Mouse (Mus musculus): ENCODE data around the gene Ror2. TPM values are rescaled to one million over a fixed set of nuclear protein-coding genes. Genes with fewer than 3 reads are reported as not detected.

The Ror2 gene
- polyA plus RNA-seq, 1 experiment from 2014 or later, result 3.0 TPM

GRCm38 (mm10) chr13:53267155-53267554 is 18.8 kb downstream of the Ror2 start:
- no peaks in the 10 kb centered on the region for H3K27me3 ChIP-seq (replicated peaks; ENCODE audit: control insufficient read depth, insufficient read depth, low read length)
- no peaks in the 10 kb centered on the region for H3K9me3 ChIP-seq (ENCODE audit: control insufficient read depth, low read length)
- H3K4me1 ChIP-seq (replicated peaks; ENCODE audit: control insufficient read depth, insufficient read depth, low read length), result peaks cover 14% of the 10 kb centered on the region
- H3K36me3 ChIP-seq (ENCODE audit: control insufficient read depth, insufficient read depth), result no peaks in the 10 kb centered on the region
- no peak overlapping the region for H3K9ac ChIP-seq (replicated peaks; ENCODE audit: low read depth, low read length)
- no peak overlapping the region for H3K4me2 ChIP-seq (ENCODE audit: low read length)
- H3K27ac ChIP-seq (ENCODE audit: low read length), result no peak overlapping the region
- ATAC-seq, result no peak
- WGBS, result 78% methylated on average over 4 of the region's 4 CpGs
- no peak overlapping the region for H3K4me3 ChIP-seq (replicated peaks; ENCODE audit: low read length)

GRCm38 (mm10) chr13:53266543-53266951 is 19.4 kb downstream of the Ror2 start:
- ATAC-seq, result no peak
- WGBS, result 63% methylated on average over 8 of the region's 8 CpGs

GRCm38 (mm10) chr13:53264896-53265295 is 21.0 kb downstream of the Ror2 start:
- 82% methylated on average over 4 of the region's 4 CpGs for WGBS
- H3K27ac ChIP-seq (ENCODE audit: low read length), result no peak overlapping the region
- H3K4me3 ChIP-seq (replicated peaks; ENCODE audit: low read length), result no peak overlapping the region
- no peaks in the 10 kb centered on the region for H3K27me3 ChIP-seq (replicated peaks; ENCODE audit: control insufficient read depth, insufficient read depth, low read length)
- no peak overlapping the region for H3K9ac ChIP-seq (replicated peaks; ENCODE audit: low read depth, low read length)
- no peaks in the 10 kb centered on the region for H3K9me3 ChIP-seq (ENCODE audit: control insufficient read depth, low read length)
- no peak for ATAC-seq
- no peak overlapping the region for H3K4me2 ChIP-seq (ENCODE audit: low read length)
- peaks cover 14% of the 10 kb centered on the region for H3K4me1 ChIP-seq (replicated peaks; ENCODE audit: control insufficient read depth, insufficient read depth, low read length)
- no peaks in the 10 kb centered on the region for H3K36me3 ChIP-seq (ENCODE audit: control insufficient read depth, insufficient read depth)

More at GRCm38 (mm10) chr13:53266543-53266951, 19.4 kb downstream of the Ror2 start:
- H3K4me2 ChIP-seq (ENCODE audit: low read length), result no peak overlapping the region
- no peaks in the 10 kb centered on the region for H3K9me3 ChIP-seq (ENCODE audit: control insufficient read depth, low read length)
- no peaks in the 10 kb centered on the region for H3K27me3 ChIP-seq (replicated peaks; ENCODE audit: control insufficient read depth, insufficient read depth, low read length)
- peaks cover 14% of the 10 kb centered on the region for H3K4me1 ChIP-seq (replicated peaks; ENCODE audit: control insufficient read depth, insufficient read depth, low read length)
- H3K9ac ChIP-seq (replicated peaks; ENCODE audit: low read depth, low read length), result no peak overlapping the region
- H3K27ac ChIP-seq (ENCODE audit: low read length), result no peak overlapping the region
- H3K4me3 ChIP-seq (replicated peaks; ENCODE audit: low read length), result no peak overlapping the region
- H3K36me3 ChIP-seq (ENCODE audit: control insufficient read depth, insufficient read depth), result no peaks in the 10 kb centered on the region

- WGBS, result 82% methylated on average over 16 of the region's 16 CpGs
These were observed 23.2 kb downstream of the Ror2 start for GRCm38 (mm10) chr13:53262509-53263250.

GRCm38 (mm10) chr13:53261106-53261771 is 24.7 kb downstream of the Ror2 start:
- Histone ChIP-seq H3K4me2 (ENCODE audit: low read length) (no peak overlapping the region), H3K4me1 (replicated peaks; ENCODE audit: control insufficient read depth, insufficient read depth, low read length) (0 out of 2 replicates have a peak, but pooled peaks cover 2% of the 10 kb centered on the region), H3K36me3 (ENCODE audit: control insufficient read depth, insufficient read depth) (no peaks in the 10 kb centered on the region), H3K9me3 (ENCODE audit: control insufficient read depth, low read length) (no peaks in the 10 kb centered on the region), H3K4me3 (replicated peaks; ENCODE audit: low read length) (no peak overlapping the region), H3K27ac (ENCODE audit: low read length) (no peak overlapping the region), H3K27me3 (replicated peaks; ENCODE audit: control insufficient read depth, insufficient read depth, low read length) (no peaks in the 10 kb centered on the region), H3K9ac (replicated peaks; ENCODE audit: low read depth, low read length) (no peak overlapping the region)
- ATAC-seq, result no peak
- WGBS, result 53% methylated on average over 8 of the region's 8 CpGs

More at GRCm38 (mm10) chr13:53262509-53263250, 23.2 kb downstream of the Ror2 start:
- Histone ChIP-seq H3K4me3 (replicated peaks; ENCODE audit: low read length) (no peak overlapping the region), H3K4me2 (ENCODE audit: low read length) (no peak overlapping the region), H3K4me1 (replicated peaks; ENCODE audit: control insufficient read depth, insufficient read depth, low read length) (peaks cover 2% of the 10 kb centered on the region; the same call in 1 of the 2 replicates), H3K27me3 (replicated peaks; ENCODE audit: control insufficient read depth, insufficient read depth, low read length) (no peaks in the 10 kb centered on the region), H3K36me3 (ENCODE audit: control insufficient read depth, insufficient read depth) (no peaks in the 10 kb centered on the region), H3K27ac (ENCODE audit: low read length) (no peak overlapping the region), H3K9me3 (ENCODE audit: control insufficient read depth, low read length) (no peaks in the 10 kb centered on the region), H3K9ac (replicated peaks; ENCODE audit: low read depth, low read length) (no peak overlapping the region)
- no peak for ATAC-seq

GRCm38 (mm10) chr13:53258943-53259342 is 27.0 kb downstream of the Ror2 start:
- no peak overlapping the region for H3K9ac ChIP-seq (replicated peaks; ENCODE audit: low read depth, low read length)
- no peak for ATAC-seq

GRCm38 (mm10) chr13:53258497-53258896 is 27.4 kb downstream of the Ror2 start:
- no peak for ATAC-seq

More at GRCm38 (mm10) chr13:53258943-53259342, 27.0 kb downstream of the Ror2 start:
- WGBS, result 64% methylated on average over 8 of the region's 8 CpGs
- Histone ChIP-seq H3K4me1 (replicated peaks; ENCODE audit: control insufficient read depth, insufficient read depth, low read length) (0 out of 2 replicates have a peak, but pooled peaks cover 2% of the 10 kb centered on the region), H3K4me2 (ENCODE audit: low read length) (no peak overlapping the region), H3K27ac (ENCODE audit: low read length) (no peak overlapping the region), H3K36me3 (ENCODE audit: control insufficient read depth, insufficient read depth) (no peaks in the 10 kb centered on the region), H3K27me3 (replicated peaks; ENCODE audit: control insufficient read depth, insufficient read depth, low read length) (no peaks in the 10 kb centered on the region), H3K4me3 (replicated peaks; ENCODE audit: low read length) (no peak overlapping the region), H3K9me3 (ENCODE audit: control insufficient read depth, low read length) (no peaks in the 10 kb centered on the region)

GRCm38 (mm10) chr13:53253255-53253654 is 32.7 kb downstream of the Ror2 start:
- no peaks in the 10 kb centered on the region for H3K27me3 ChIP-seq (replicated peaks; ENCODE audit: control insufficient read depth, insufficient read depth, low read length)
- no peaks in the 10 kb centered on the region for H3K36me3 ChIP-seq (ENCODE audit: control insufficient read depth, insufficient read depth)
- no peak overlapping the region for H3K27ac ChIP-seq (ENCODE audit: low read length)
- no peak overlapping the region for H3K4me3 ChIP-seq (replicated peaks; ENCODE audit: low read length)
- H3K4me2 ChIP-seq (ENCODE audit: low read length), result no peak overlapping the region
- no peak overlapping the region for H3K9ac ChIP-seq (replicated peaks; ENCODE audit: low read depth, low read length)
- no peak for ATAC-seq
- no peaks in the 10 kb centered on the region for H3K9me3 ChIP-seq (ENCODE audit: control insufficient read depth, low read length)
- WGBS, result 90% methylated on average over 12 of the region's 12 CpGs
- no peaks in the 10 kb centered on the region; the same call in 1 of the 2 replicates for H3K4me1 ChIP-seq (replicated peaks; ENCODE audit: control insufficient read depth, insufficient read depth, low read length)

More at GRCm38 (mm10) chr13:53258497-53258896, 27.4 kb downstream of the Ror2 start:
- 0 out of 2 replicates have a peak, but pooled peaks cover 2% of the 10 kb centered on the region for H3K4me1 ChIP-seq (replicated peaks; ENCODE audit: control insufficient read depth, insufficient read depth, low read length)
- H3K4me2 ChIP-seq (ENCODE audit: low read length), result no peak overlapping the region
- H3K27ac ChIP-seq (ENCODE audit: low read length), result no peak overlapping the region
- no peak overlapping the region for H3K4me3 ChIP-seq (replicated peaks; ENCODE audit: low read length)
- no peaks in the 10 kb centered on the region for H3K36me3 ChIP-seq (ENCODE audit: control insufficient read depth, insufficient read depth)
- no peaks in the 10 kb centered on the region for H3K27me3 ChIP-seq (replicated peaks; ENCODE audit: control insufficient read depth, insufficient read depth, low read length)
- no peaks in the 10 kb centered on the region for H3K9me3 ChIP-seq (ENCODE audit: control insufficient read depth, low read length)
- 39% methylated on average over 4 of the region's 4 CpGs for WGBS
- no peak overlapping the region for H3K9ac ChIP-seq (replicated peaks; ENCODE audit: low read depth, low read length)

- H3K9ac ChIP-seq (replicated peaks; ENCODE audit: low read depth, low read length), result no peak overlapping the region
- WGBS, result 77% methylated on average over 24 of the region's 24 CpGs
- no peaks in the 10 kb centered on the region for H3K27me3 ChIP-seq (replicated peaks; ENCODE audit: control insufficient read depth, insufficient read depth, low read length)
- no peak overlapping the region for H3K27ac ChIP-seq (ENCODE audit: low read length)
- no peaks in the 10 kb centered on the region for H3K9me3 ChIP-seq (ENCODE audit: control insufficient read depth, low read length)
- ATAC-seq, result 0 out of 2 replicates have a peak, but pooled peaks have one; percentile 31
- peaks cover 3% of the 10 kb centered on the region for H3K4me1 ChIP-seq (replicated peaks; ENCODE audit: control insufficient read depth, insufficient read depth, low read length)
- H3K4me2 ChIP-seq (ENCODE audit: low read length), result no peak overlapping the region
- H3K4me3 ChIP-seq (replicated peaks; ENCODE audit: low read length), result no peak overlapping the region
- no peaks in the 10 kb centered on the region for H3K36me3 ChIP-seq (ENCODE audit: control insufficient read depth, insufficient read depth)
These were observed 37.1 kb downstream of the Ror2 start for GRCm38 (mm10) chr13:53248586-53249401.
